Mouse (Mus musculus): Measurements from ENCODE around the gene Herc3.
"Not testable (repeated sequence)": the region's sequence is repeated elsewhere in the genome, so short reads cannot be mapped to it uniquely, and the experiment has no call there.

Herc3 gene

GRCm38 (mm10) chr6:58862446-58862993 is 31.3 kb downstream of the Herc3 start:
- DNase-seq: no peak

GRCm38 (mm10) chr6:58863631-58864235 is 32.5 kb downstream of the Herc3 start:
- DNase-seq: no peak

- not testable (repeated sequence) for DNase-seq
These were observed 36.6 kb downstream of the Herc3 start for GRCm38 (mm10) chr6:58867858-58868257.

- DNase-seq: peak; percentile 30 to 49
These were observed 48.3 kb downstream of the Herc3 start for GRCm38 (mm10) chr6:58879572-58879971.

GRCm38 (mm10) chr6:58879987-58880386 is 48.7 kb downstream of the Herc3 start:
- no peak for DNase-seq

GRCm38 (mm10) chr6:58880861-58881260 is 49.6 kb downstream of the Herc3 start:
- DNase-seq: no peak

- DNase-seq: no peak
These were observed 50.1 kb downstream of the Herc3 start for GRCm38 (mm10) chr6:58881363-58881762.

GRCm38 (mm10) chr6:58882271-58882670 is 51.0 kb downstream of the Herc3 start:
- DNase-seq: no peak

- no peak for DNase-seq
These were observed 58.7 kb downstream of the Herc3 start for GRCm38 (mm10) chr6:58889917-58890316.

- no peak for DNase-seq
These were observed 62.0 kb downstream of the Herc3 start for GRCm38 (mm10) chr6:58893307-58893706.

- DNase-seq: no peak
These were observed 63.7 kb downstream of the Herc3 start for GRCm38 (mm10) chr6:58894994-58895393.

- no peak for DNase-seq
These were observed 65.4 kb downstream of the Herc3 start for GRCm38 (mm10) chr6:58896648-58897047.

- DNase-seq: no peak
These were observed 67.8 kb downstream of the Herc3 start for GRCm38 (mm10) chr6:58899076-58899475.

- no peak for DNase-seq
These were observed 69.3 kb downstream of the Herc3 start for GRCm38 (mm10) chr6:58900536-58900935.

GRCm38 (mm10) chr6:58903171-58903570 is 71.9 kb downstream of the Herc3 start:
- no peak for DNase-seq

- DNase-seq: no peak
These were observed 73.3 kb downstream of the Herc3 start for GRCm38 (mm10) chr6:58904551-58904950.

GRCm38 (mm10) chr6:58906852-58907261 is 75.6 kb downstream of the Herc3 start, which contains the start of gene Nap1l5:
Gene Nap1l5, minus strand, starts transcription at chr6:58907076.
- peak; percentile 7 to 24 for DNase-seq

- no peak for DNase-seq
These were observed 76.1 kb downstream of the Herc3 start for GRCm38 (mm10) chr6:58907336-58907735.

GRCm38 (mm10) chr6:58907791-58908190 is 76.5 kb downstream of the Herc3 start:
- DNase-seq: no peak

- DNase-seq: no peak
These were observed 81.6 kb downstream of the Herc3 start for GRCm38 (mm10) chr6:58912842-58913241.

- DNase-seq: no peak
These were observed 82.3 kb downstream of the Herc3 start for GRCm38 (mm10) chr6:58913551-58913950.

- no peak for DNase-seq
These were observed 82.7 kb downstream of the Herc3 start for GRCm38 (mm10) chr6:58913971-58914370.

- DNase-seq: no peak
These were observed 85.2 kb downstream of the Herc3 start for GRCm38 (mm10) chr6:58916498-58916897.

- DNase-seq: no peak
These were observed 89.5 kb downstream of the Herc3 start for GRCm38 (mm10) chr6:58920735-58921134.

- DNase-seq: peak; percentile 44 to 55
These were observed 90.4 kb downstream of the Herc3 start for GRCm38 (mm10) chr6:58921623-58922022.

All from kidney, postnatal 36 days (tissue).